Mouse (Mus musculus): Measurements from ENCODE around the gene Pacrg.

DNA sequence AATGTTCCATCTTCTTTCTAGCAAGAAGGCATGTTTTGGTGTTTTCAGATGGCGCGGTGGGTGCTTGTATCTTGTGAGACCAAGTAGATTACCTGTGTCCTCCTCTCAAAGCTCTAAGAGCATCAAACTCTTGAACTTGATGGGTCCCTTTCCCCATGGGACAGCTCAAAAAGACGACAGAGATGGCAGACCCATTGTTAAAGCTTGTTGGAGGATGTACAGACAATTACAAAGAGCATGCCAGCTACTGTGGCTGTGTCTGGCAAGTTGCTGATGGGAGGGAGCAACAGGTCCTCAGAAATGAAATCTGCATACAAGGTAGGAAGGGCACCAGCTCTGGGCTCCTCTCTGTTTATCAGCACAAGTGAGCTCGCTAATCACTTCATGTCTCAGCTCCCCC lies 232.0 kb downstream of the Pacrg start:
- no peak for TF ChIP-seq POLR2A (IDR thresholded peaks at IDR 0.05; ENCODE audit: extremely low read depth, insufficient read depth, low read length)
- TF ChIP-seq CTCF (IDR thresholded peaks at IDR 0.05; ENCODE audit: low read depth, low read length) = no peak

Data from liver, adult 2 months (tissue).